11 mouse cellular contexts compared by ENCODE assay signal in the genomic region with DNA sequence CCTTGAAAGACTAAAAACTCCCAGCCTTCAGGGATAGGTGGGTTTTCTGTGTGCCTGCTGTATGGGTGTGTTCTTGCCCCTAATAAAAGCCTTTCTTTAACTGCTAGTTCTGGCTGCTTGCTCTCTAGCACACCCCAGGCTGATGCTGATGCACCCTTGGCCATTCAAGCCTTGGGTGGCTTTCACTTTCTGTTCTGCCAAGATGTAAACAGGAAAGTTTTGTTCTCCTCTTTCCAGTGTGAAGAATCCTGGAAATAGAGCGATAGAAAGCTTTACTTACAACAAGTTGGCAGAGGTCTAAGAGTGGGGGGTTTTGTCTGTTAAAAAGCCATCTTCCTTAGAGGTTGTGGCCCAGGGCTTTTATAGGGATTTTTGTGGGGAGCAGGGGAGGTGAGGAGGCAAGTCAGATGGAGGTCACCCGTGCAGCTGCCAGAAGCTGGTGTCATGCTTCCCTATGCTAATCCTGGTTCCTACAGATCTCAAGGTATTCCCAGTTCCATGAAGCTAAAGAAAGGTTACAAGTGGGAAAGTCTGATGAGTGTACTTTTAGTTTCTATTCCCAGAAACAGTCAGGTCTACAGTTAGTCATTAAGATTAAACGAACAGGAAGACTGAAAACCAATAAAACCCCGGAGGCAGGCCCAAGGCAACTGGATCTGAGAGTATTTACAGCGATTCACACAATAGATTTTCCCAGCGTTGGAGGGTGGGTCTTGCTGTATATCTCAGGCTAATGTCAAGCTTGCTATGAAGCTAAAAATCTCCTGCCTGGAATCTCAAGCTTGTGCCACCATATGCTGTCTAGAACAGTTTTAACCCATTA. TPM values are rescaled to one million over a fixed set of nuclear protein-coding genes. Genes with fewer than 3 reads are reported as not detected.
DNase-seq lines count a peak whose midpoint lies in the region; ATAC-seq and TF ChIP-seq lines count a peak whose summit lies in the region.
"Had no signal": no experiment of that assay in that cellular context is flagged by ENCODE, and none has a peak within 500 bp of the region (broad histone marks: within the 10 kb centered on the region; RNA-seq: fewer than 3 reads in every experiment).

No protein-coding gene starts in this region.

- no peak for TF ChIP-seq POLR2A in myocyte (IDR thresholded peaks at IDR 0.05; ENCODE audit: insufficient read length, low read depth)
- no peak for TF ChIP-seq POLR2A in cerebellum, adult 2 months (IDR thresholded peaks at IDR 0.05; ENCODE audit: borderline replicate concordance, insufficient read depth, low read length)

- no peaks in the 10 kb centered on the region for H3K4me1 ChIP-seq in cerebellum, adult 2 months (ENCODE audit: control insufficient read depth, insufficient read depth, low read length)
- H3K4me1 ChIP-seq in embryonic facial prominence, embryonic 10.5 days, result no peaks in the 10 kb centered on the region
- H3K4me1 ChIP-seq: hindbrain, embryonic 12.5 days had no signal

- H3K27me3 ChIP-seq in myocyte (ENCODE audit: control insufficient read depth, insufficient read depth, insufficient read length), result no peaks in the 10 kb centered on the region
- no peaks in the 10 kb centered on the region for H3K27me3 ChIP-seq in cerebellum, adult 2 months (ENCODE audit: control insufficient read depth, insufficient read depth, low read length)
- no peaks in the 10 kb centered on the region for H3K27me3 ChIP-seq in embryonic facial prominence, embryonic 10.5 days (replicated peaks; ENCODE audit: low read depth, poor library complexity, severe bottlenecking)
- H3K27me3 ChIP-seq: hindbrain, embryonic 12.5 days had no signal

- peak; percentile 37 for DNase-seq in 3T3-L1 (ENCODE audit: low read depth, low spot score)
- peak; percentile 75 for DNase-seq in CD4-positive helper T cell, adult 2 months (ENCODE audit: low read depth, low spot score)
- no peak for DNase-seq in cerebellum, adult 2 months
- no peak for DNase-seq in right cerebral cortex, postnatal 10 days (ENCODE audit: low spot score in 2 of 2)
- DNase-seq in embryonic facial prominence, embryonic 10.5 days (ENCODE audit: low spot score), result no peak
- DNase-seq: heart, adult 11 months; kidney, postnatal 36 days had no signal

- peak overlapping the region; percentile 40 for H3K4me2 ChIP-seq in myocyte (ENCODE audit: low read depth)
- H3K4me2 ChIP-seq: hindbrain, embryonic 12.5 days had no signal

- no peak overlapping the region for H3ac ChIP-seq in myocyte (ENCODE audit: control insufficient read depth, insufficient read length)

- TF ChIP-seq CTCF in cerebellum, adult 2 months (IDR thresholded peaks at IDR 0.05; ENCODE audit: borderline replicate concordance, insufficient read depth, low read depth, low read length), result no peak

- no peaks in the 10 kb centered on the region for H3K36me3 ChIP-seq in myocyte (ENCODE audit: control insufficient read depth, insufficient read depth)
- no peaks in the 10 kb centered on the region for H3K36me3 ChIP-seq in embryonic facial prominence, embryonic 10.5 days (replicated peaks)
- H3K36me3 ChIP-seq: hindbrain, embryonic 12.5 days had no signal

- H3K27ac ChIP-seq in cerebellum, adult 2 months (ENCODE audit: insufficient read depth, low read length), result no peak overlapping the region
- H3K27ac ChIP-seq in embryonic facial prominence, embryonic 10.5 days (replicated peaks), result no peak overlapping the region
- H3K27ac ChIP-seq: hindbrain, embryonic 12.5 days; liver, embryonic 14.5 days had no signal

- ATAC-seq in hematopoietic stem cell, adult 5-6 weeks (replicated peaks in 1 of 2; ENCODE audit: insufficient read depth in 1 of 2, low FRiP score in 2 of 2, low TSS enrichment in 1 of 2, low read depth in 1 of 2, poor library complexity in 2 of 2, severe bottlenecking in 2 of 2), result peak; percentile 82

- WGBS in cerebellum, adult 2 months, result 88% methylated on average over 6 of the region's 6 CpGs
- 86% methylated on average over 6 of the region's 6 CpGs for WGBS in embryonic facial prominence, embryonic 10.5 days

- H3K4me3 ChIP-seq in myocyte, result no peak overlapping the region
- H3K4me3 ChIP-seq in cerebellum, adult 2 months (replicated peaks; ENCODE audit: insufficient read depth, low read depth, low read length), result no peak overlapping the region
- no peak overlapping the region for H3K4me3 ChIP-seq in embryonic facial prominence, embryonic 10.5 days
- H3K4me3 ChIP-seq: hindbrain, embryonic 12.5 days had no signal

- no peaks in the 10 kb centered on the region for H3K79me2 ChIP-seq in myocyte (ENCODE audit: control insufficient read depth, insufficient read depth)

- no peaks in the 10 kb centered on the region for H3K9me3 ChIP-seq in embryonic facial prominence, embryonic 10.5 days
- H3K9me3 ChIP-seq: hindbrain, embryonic 12.5 days had no signal

TF ChIP-seq in myocyte, 11 proteins besides CTCF, POLR2A, EP300 and RAD21:
- no peak for TF ChIP-seq MAX (IDR thresholded peaks at IDR 0.05; ENCODE audit: low read depth)
- TF ChIP-seq E2F4 (IDR thresholded peaks at IDR 0.05; ENCODE audit: insufficient read depth), result no peak
- TF ChIP-seq SRF (IDR thresholded peaks at IDR 0.05; ENCODE audit: control insufficient read depth, insufficient read length, low read depth), result no peak
- no peak for TF ChIP-seq TCF3 (IDR thresholded peaks at IDR 0.05; ENCODE audit: insufficient read length, low read depth)
- TF ChIP-seq MYOG (IDR thresholded peaks at IDR 0.05; ENCODE audit: control insufficient read depth in 1 of 3, insufficient read depth in 1 of 3, insufficient read length in 2 of 3, low read depth in 2 of 3), result no peak
- no peak for TF ChIP-seq CEBPB (IDR thresholded peaks at IDR 0.05; ENCODE audit: insufficient read depth, poor library complexity, severe bottlenecking)
- TF ChIP-seq REST (IDR thresholded peaks at IDR 0.05; ENCODE audit: insufficient read depth, insufficient read length), result no peak
- peak in 1 of 3 experiments; percentile 12 for TF ChIP-seq MYOD1 (IDR thresholded peaks at IDR 0.05; ENCODE audit: control insufficient read depth in 1 of 3, insufficient read length in 2 of 3, low read depth in 2 of 3)

RNA-seq across cellular contexts. Expression of a gene that starts 19.3 kb away (rescaled TPM):
- 65.9 and 69.0 TPM in 2 replicates for total RNA-seq in hematopoietic stem cell, adult 5-6 weeks (2017)
- 1.2 TPM for polyA plus RNA-seq in myocyte (2012; fragmentation: generic; extraction: Trizol)
- polyA plus RNA-seq in cerebellum, adult 2 months (2012; rRNA removed), result 2.6 and 2.9 TPM in 2 replicates
- polyA plus RNA-seq in embryonic facial prominence, embryonic 10.5 days (2016; fragmentation: Nextera tagmentation; extraction: Ambion mirVana), result 2.1 and 2.5 TPM in 2 replicates

RNA-seq across cellular contexts. Expression of a gene that starts 20.0 kb away (rescaled TPM):
- total RNA-seq in hematopoietic stem cell, adult 5-6 weeks (2017), result 63.4 and 70.0 TPM in 2 replicates
- polyA plus RNA-seq in myocyte (2012; fragmentation: generic; extraction: Trizol), result 0.83 TPM
- 2.2 and 2.5 TPM in 2 replicates for polyA plus RNA-seq in cerebellum, adult 2 months (2012; rRNA removed)
- polyA plus RNA-seq in embryonic facial prominence, embryonic 10.5 days (2016; fragmentation: Nextera tagmentation; extraction: Ambion mirVana), result 2.3 and 2.8 TPM in 2 replicates

RNA-seq across cellular contexts. Expression of a gene that starts 47.6 kb away (rescaled TPM):
- total RNA-seq in hematopoietic stem cell, adult 5-6 weeks (2017), result 36.6 and 38.7 TPM in 2 replicates
- 0.23 TPM for polyA plus RNA-seq in myocyte (2012; fragmentation: generic; extraction: Trizol)
- 1.2 TPM in 2 replicates for polyA plus RNA-seq in cerebellum, adult 2 months (2012; rRNA removed)
- polyA plus RNA-seq in embryonic facial prominence, embryonic 10.5 days (2016; fragmentation: Nextera tagmentation; extraction: Ambion mirVana), result 0.26 and 0.43 TPM in 2 replicates

RNA-seq across cellular contexts. Expression of a gene that starts 59.6 kb away (rescaled TPM):
- total RNA-seq in hematopoietic stem cell, adult 5-6 weeks (2017), result 43.1 and 60.8 TPM in 2 replicates
- 14.8 TPM for polyA plus RNA-seq in myocyte (2012; fragmentation: generic; extraction: Trizol)
- 46.2 and 46.6 TPM in 2 replicates for polyA plus RNA-seq in cerebellum, adult 2 months (2012; rRNA removed)
- 66.8 and 69.4 TPM in 2 replicates for polyA plus RNA-seq in embryonic facial prominence, embryonic 10.5 days (2016; fragmentation: Nextera tagmentation; extraction: Ambion mirVana)

Comparison
In these comparisons a context has a peak if more than half of its experiments do, and no peak if none do; other contexts are left out.
1. DNase-seq: peak in 3T3-L1 (single experiment) and CD4-positive helper T cell, adult 2 months (single experiment); none in cerebellum, adult 2 months (0 of 2), right cerebral cortex, postnatal 10 days (0 of 2) and embryonic facial prominence, embryonic 10.5 days (single experiment).